Mouse (Mus musculus) liver, adult 2 months (tissue): ENCODE measurements at regions not wholly inside any gene's neighbourhood (a gene's known extent, or its start where the extent isn't known, plus 50 kb on each side); places are given as distances from the start of the nearest gene placed in this dataset.

Source experiments
- CTCF ChIP-seq: fragments of 200-500 bp; IDR thresholded peaks from 2 replicates; pipeline ENCODE4 v1.5.1; 2011; ENCODE audit warnings: low read depth, low read length, control low read depth
- POLR2A ChIP-seq: fragments of 200-500 bp; IDR thresholded peaks from 2 replicates; pipeline ENCODE4 v1.6.1; 2011; ENCODE audit warnings: low read length, control low read depth; ENCODE audit not compliant: insufficient read depth; ENCODE audit errors: extremely low read depth

GRCm38 (mm10) chr14:58168920-58169319, 98.6 kb downstream of the Fgf9 start:
- TF ChIP-seq POLR2A = no peak
- no peak for TF ChIP-seq CTCF
